Mouse (Mus musculus): ENCODE results near the gene Pomt1.

- TF ChIP-seq CTCF (IDR thresholded peaks at IDR 0.05; ENCODE audit: insufficient read depth, low read depth, low read length) (no peak), POLR2A (IDR thresholded peaks at IDR 0.05; ENCODE audit: insufficient read depth, low read depth, low read length) (no peak)
Measured at GRCm38 (mm10) chr2:32221577-32221976, 14.8 kb upstream of the Pomt1 start.

Measured in olfactory bulb, adult 2 months (tissue).